Mouse (Mus musculus) hindbrain, embryonic 15.5 days (tissue): ENCODE measurements around the gene Lcmt1. TPM values are rescaled to one million over a fixed set of nuclear protein-coding genes. Genes with fewer than 3 reads are reported as not detected.

Experiments used
- ATAC-seq: fragments of 200-750 bp; cut with Nextera tagmentation; 2 replicates; pipeline ENCODE4 v1.8.0; 2017; ENCODE audit warnings: low read depth, moderate number of reproducible peaks, moderate TSS enrichment; ENCODE audit not compliant: low FRiP score
- H3K27ac ChIP-seq: fragments of 300-500 bp; sonication (generic); replicated peaks from 2 replicates; pipeline ENCODE4 v1.5.1; 2015; ENCODE audit warnings: mild to moderate bottlenecking, inconsistent platforms
- H3K27me3 ChIP-seq: fragments of 300-500 bp; sonication (generic); 2 replicates; pipeline ENCODE4 v1.6.1; 2015; ENCODE audit warnings: control low read depth, inconsistent platforms
- H3K36me3 ChIP-seq: fragments of 300-500 bp; sonication (generic); 2 replicates; pipeline ENCODE4 v1.6.1; 2015; ENCODE audit warnings: control low read depth, inconsistent platforms
- H3K4me1 ChIP-seq: fragments of 300-500 bp; sonication (generic); replicated peaks from 2 replicates; pipeline ENCODE4 v1.6.1; 2015; ENCODE audit warnings: control low read depth, inconsistent platforms
- H3K4me2 ChIP-seq: fragments of 300-500 bp; sonication (generic); 2 replicates; pipeline ENCODE4 v1.6.1; 2015; ENCODE audit warnings: moderate library complexity, mild to moderate bottlenecking, inconsistent platforms
- H3K4me3 ChIP-seq: fragments of 300-500 bp; sonication (generic); 2 replicates; pipeline ENCODE4 v1.5.1; 2015; ENCODE audit warnings: mild to moderate bottlenecking, inconsistent platforms
- H3K9ac ChIP-seq: fragments of 300-500 bp; sonication (generic); 2 replicates; pipeline ENCODE4 v1.6.1; 2015; ENCODE audit warnings: inconsistent platforms
- H3K9me3 ChIP-seq: fragments of 300-500 bp; sonication (generic); 2 replicates; pipeline ENCODE4 v1.6.1; 2016; ENCODE audit warnings: control low read depth, inconsistent platforms
- WGBS: fragments of 180-500 bp; shearing (Covaris S2); methylation state at CpG from one replicate; pipeline ENCODE4 v1.1.7; 2015; 5-methylcytosine and 5-hydroxymethylcytosine counted together
- polyA plus RNA-seq: library from polyadenylated mRNA; unstranded; fragments of >200 nt; fragmentation: Nextera tagmentation; extraction: Ambion mirVana; gene quantifications from 2 replicates; pipeline ENCODE4 v1.2.1, GENCODE M21; 2015

The Lcmt1 gene
- polyA plus RNA-seq, 1 experiment from 2014 or later: 99.8 TPM

DNA sequence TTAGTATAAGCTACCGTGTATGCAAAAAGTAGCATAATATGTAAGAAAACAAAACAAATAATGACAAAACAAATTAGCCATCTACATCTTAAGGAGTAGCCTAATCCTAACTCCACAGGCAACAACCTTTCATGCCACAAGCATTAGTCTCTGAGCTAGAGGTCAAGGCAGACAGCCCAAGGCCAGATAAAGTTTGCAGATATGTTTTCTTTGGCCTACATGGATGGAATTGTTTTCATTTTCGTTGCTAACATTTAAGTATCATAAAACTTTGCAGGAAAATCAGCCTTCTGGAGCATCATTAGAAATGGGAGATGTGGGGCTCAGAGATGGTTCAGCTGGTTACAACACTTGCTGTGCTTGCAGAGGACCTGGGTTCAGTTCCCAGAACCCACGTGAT lies 6.8 kb upstream of the Lcmt1 start:
- no peak overlapping the region for H3K4me3 ChIP-seq
- no peaks in the 10 kb centered on the region for H3K9me3 ChIP-seq
- H3K4me1 ChIP-seq: peaks cover 18% of the 10 kb centered on the region
- H3K4me2 ChIP-seq: no peak overlapping the region
- no peaks in the 10 kb centered on the region for H3K36me3 ChIP-seq
- WGBS: 93% methylated on average over 3 of the region's 3 CpGs
- H3K27me3 ChIP-seq: no peaks in the 10 kb centered on the region
- no peak overlapping the region for H3K27ac ChIP-seq
- no peak for ATAC-seq
- H3K9ac ChIP-seq: no peak overlapping the region

DNA sequence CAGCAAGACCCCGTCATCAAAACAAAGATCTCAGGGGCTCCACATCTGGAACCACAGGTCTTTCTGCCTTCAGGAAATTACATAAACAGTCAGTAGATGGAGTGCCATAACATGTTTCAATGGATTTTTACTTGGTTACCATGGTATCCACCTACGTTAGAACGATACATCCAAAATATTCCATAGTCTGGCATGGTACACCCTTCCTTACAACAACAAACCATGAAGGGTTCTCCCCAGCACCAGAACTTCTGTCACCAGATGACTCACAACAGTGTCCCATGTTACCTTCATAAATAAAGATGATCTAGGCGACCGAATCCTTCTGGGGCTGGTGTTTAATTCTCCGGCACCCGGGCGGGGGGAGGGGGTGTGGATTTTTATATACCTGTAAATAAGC lies 5.6 kb upstream of the Lcmt1 start:
- peaks cover 30% of the 10 kb centered on the region for H3K4me1 ChIP-seq
- no peak overlapping the region for H3K4me2 ChIP-seq
- H3K9ac ChIP-seq: no peak overlapping the region
- H3K9me3 ChIP-seq: no peaks in the 10 kb centered on the region
- H3K27me3 ChIP-seq: no peaks in the 10 kb centered on the region
- WGBS: 93% methylated on average over 8 of the region's 8 CpGs
- no peak for ATAC-seq
- no peaks in the 10 kb centered on the region for H3K36me3 ChIP-seq
- no peak overlapping the region for H3K27ac ChIP-seq
- H3K4me3 ChIP-seq: no peak overlapping the region

DNA sequence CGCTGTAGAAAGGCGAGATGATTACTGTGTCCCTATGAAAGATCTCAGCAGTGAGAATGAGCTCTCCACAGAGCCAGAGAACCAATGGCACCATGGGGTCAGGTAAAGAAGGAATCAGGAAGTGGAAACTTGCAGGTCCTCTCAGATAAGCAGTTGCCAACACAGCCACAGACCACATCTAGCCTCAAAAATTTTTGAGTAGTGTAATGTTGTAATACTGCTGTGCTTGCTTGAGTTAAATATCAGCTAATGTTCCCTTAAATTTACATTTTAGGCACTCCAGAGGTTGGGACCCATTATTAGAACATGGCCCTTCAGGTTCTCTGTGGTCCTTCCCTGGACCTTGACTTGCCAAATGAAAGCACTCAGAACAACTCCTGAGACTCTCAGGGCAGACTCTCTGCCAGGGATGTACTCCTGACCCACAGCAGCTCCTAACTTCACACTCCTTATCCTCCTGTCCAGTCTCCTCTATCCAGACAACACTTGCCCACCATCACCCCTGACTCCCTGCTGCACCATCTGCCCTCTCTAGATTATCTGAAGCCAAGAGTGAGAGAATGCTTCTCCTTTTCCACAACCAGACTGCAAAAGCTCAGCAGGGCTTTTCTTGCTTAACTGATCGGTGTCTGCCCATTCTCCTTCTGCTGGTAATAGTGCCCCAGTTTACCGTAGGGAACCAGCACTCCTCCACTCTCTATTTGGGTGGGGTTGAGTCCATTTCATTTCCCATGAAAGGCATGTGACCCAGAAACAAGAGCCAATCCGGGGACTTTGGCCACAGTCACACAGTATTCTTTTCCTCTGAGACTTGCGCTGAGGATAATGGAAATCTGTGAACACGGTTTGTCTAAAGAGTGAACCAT lies 3.5 kb upstream of the Lcmt1 start:
- no peak overlapping the region for H3K4me2 ChIP-seq
- H3K36me3 ChIP-seq: no peaks in the 10 kb centered on the region
- no peaks in the 10 kb centered on the region for H3K27me3 ChIP-seq
- H3K4me3 ChIP-seq: no peak overlapping the region
- H3K4me1 ChIP-seq: peaks cover 38% of the 10 kb centered on the region
- no peak overlapping the region for H3K9ac ChIP-seq
- ATAC-seq: no peak
- H3K27ac ChIP-seq: no peak overlapping the region
- 77% methylated on average over 7 of the region's 7 CpGs for WGBS
- no peaks in the 10 kb centered on the region for H3K9me3 ChIP-seq

DNA sequence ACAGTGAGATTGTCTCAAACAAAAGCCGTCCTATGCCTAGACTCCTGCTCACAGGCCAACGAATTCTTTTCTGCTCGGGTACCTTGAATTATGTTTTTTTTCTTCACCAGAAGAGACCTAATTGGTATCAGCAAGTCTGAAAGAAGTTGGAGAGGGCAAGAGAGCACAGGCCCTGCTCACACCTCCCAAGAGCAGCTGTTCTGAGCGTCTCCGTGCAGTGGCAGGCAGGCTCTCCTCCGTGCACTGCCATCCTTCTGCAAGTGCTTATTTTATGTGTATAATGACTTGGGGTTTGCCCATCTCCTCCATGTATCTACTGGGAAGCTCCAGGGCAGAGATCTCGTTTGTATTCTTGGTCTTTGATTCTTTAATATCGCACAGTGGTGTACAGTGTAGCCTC lies 2.8 kb upstream of the Lcmt1 start:
- peaks cover 38% of the 10 kb centered on the region for H3K4me1 ChIP-seq

DNA sequence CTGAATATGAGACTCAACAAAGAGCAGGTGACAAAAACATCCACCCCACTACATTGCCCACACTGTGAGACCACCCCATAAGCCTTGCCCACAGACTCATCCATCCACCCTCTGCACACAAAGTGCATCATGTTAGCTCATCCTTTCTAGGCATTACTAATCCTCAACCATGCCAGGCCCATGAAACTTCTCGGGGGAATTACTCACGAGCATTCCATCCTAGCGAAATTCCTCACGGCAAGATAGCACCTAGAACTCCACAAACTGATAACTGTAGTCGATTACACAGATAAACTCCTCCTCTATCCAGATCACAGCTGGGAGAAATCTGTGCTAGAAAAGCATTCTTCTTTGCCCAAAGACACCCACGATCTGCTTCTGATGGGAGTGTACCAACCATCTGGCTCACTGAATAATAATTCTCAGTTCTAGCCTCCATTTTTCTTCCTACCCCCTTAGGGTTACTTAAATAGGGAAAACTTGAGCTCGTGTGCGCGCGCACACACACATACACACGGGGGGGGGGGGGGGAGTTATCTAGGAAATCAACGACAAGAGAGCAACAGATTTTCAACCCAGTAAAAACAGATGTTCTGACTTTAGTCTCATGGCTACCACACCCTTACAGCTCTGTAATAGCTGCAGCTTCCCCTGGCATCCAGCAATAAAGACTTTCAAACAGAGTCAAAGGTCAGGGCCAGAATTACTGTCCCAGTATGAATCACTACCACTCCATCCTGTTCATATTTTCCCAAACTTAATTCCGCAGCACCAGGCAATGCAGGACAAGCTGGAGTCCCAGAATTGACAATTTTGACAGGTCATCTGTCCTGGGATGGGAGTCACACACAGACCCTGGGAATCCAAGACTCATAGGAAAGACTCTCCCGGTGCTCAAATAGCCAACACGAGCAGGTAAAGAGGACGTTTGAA lies 2.1 kb upstream of the Lcmt1 start:
- Histone ChIP-seq H3K27me3 (no peaks in the 10 kb centered on the region), H3K4me2 (peak overlapping the region; percentile 96), H3K9me3 (no peaks in the 10 kb centered on the region), H3K27ac (no peak overlapping the region), H3K4me1 (peaks cover 38% of the 10 kb centered on the region), H3K4me3 (no peak overlapping the region), H3K36me3 (no peaks in the 10 kb centered on the region), H3K9ac (peak overlapping the region; percentile 4; the same call in 1 of the 2 replicates)
- 76% methylated on average over 16 of the region's 16 CpGs for WGBS
- ATAC-seq: no peak

More for the DNA sequence above, 2.8 kb upstream of the Lcmt1 start:
- no peak for ATAC-seq
- Histone ChIP-seq H3K27ac (no peak overlapping the region), H3K9ac (no peak overlapping the region), H3K4me2 (peak overlapping the region; percentile 9; the same call in 1 of the 2 replicates), H3K9me3 (no peaks in the 10 kb centered on the region), H3K4me3 (no peak overlapping the region), H3K36me3 (no peaks in the 10 kb centered on the region), H3K27me3 (no peaks in the 10 kb centered on the region)
- 70% methylated on average over 8 of the region's 8 CpGs for WGBS

DNA sequence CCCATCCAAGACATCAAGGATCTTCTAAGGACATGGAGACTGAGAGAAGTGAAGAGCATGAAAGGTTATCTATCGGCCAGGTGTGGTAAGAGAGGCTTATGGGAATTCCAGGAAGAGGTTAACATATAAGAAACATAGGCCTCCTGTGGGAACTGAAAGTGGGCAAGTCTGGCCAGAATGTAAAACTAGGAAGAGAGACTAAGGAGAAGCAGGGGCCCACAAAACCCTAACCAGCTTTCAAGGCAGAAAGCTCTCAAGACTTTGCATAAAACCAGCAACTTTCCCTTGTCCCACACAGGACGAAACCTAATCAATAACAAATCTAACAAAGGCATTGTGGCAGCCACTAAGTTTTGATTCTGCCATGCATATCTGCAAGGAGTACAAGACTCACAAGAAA lies 1.4 kb upstream of the Lcmt1 start:
- Histone ChIP-seq H3K9ac (no peak overlapping the region), H3K27ac (no peak overlapping the region), H3K4me2 (peak overlapping the region; percentile 96), H3K27me3 (no peaks in the 10 kb centered on the region), H3K4me3 (peak overlapping the region; percentile 87), H3K4me1 (peaks cover 38% of the 10 kb centered on the region), H3K9me3 (no peaks in the 10 kb centered on the region), H3K36me3 (no peaks in the 10 kb centered on the region)
- WGBS: 74% methylated on average over 2 of the region's 2 CpGs
- no peak for ATAC-seq

DNA sequence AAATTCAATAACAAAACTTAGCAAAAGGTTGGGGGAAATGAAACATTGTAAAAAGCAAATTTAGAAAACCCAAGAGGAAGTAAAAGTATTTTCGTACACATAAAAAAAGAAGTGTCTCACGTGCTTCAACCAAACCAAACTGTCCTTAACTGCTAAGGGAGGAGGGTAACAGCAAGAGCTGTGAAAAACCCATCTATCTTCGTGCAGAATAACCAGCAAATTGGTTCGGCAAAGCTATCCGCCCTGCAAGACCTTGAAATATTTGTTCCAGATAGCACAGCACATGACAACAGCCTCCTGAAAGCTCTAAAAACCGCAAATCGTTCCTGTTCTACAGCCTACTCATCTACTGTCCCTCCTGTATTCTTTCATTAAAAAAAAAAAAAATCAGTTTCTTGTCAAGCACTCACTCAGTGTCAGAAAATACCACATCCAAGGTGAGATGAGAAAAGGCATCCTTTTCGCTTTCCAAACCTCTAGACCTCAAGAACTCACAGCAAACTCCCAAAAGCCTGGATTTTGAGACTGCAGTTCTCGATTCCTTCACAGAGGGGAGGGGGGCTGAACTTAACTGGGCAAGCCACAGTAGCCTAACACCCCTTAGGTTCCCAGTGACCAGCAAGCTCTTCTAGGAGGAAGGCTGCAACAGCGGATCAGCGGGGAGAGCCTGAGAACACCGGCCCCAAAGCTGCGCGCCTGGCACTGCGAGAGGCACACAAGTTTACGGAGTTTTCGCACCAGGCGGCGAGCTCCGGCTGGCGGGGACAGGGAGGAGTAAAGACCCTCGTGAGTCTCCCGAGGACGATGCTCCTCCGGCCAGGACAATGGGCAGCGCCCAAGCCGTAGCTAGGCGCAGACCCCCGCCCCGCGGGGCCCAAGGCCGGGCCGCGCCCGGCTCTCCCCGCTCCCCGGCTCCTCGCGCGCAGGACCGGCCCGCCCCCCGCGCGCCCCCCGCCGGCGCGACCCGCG lies 522 bp upstream of the Lcmt1 start:
- H3K27me3 ChIP-seq: no peaks in the 10 kb centered on the region
- peak overlapping the region; percentile 76 for H3K9ac ChIP-seq
- H3K4me3 ChIP-seq: peak overlapping the region; percentile 87
- H3K4me2 ChIP-seq: peak overlapping the region; percentile 96
- no peaks in the 10 kb centered on the region for H3K9me3 ChIP-seq
- WGBS: 2% methylated on average over 42 of the region's 51 CpGs
- ATAC-seq: peak; percentile 76
- H3K27ac ChIP-seq: peak overlapping the region; percentile 86
- H3K4me1 ChIP-seq: peaks cover 38% of the 10 kb centered on the region
- no peaks in the 10 kb centered on the region for H3K36me3 ChIP-seq

DNA sequence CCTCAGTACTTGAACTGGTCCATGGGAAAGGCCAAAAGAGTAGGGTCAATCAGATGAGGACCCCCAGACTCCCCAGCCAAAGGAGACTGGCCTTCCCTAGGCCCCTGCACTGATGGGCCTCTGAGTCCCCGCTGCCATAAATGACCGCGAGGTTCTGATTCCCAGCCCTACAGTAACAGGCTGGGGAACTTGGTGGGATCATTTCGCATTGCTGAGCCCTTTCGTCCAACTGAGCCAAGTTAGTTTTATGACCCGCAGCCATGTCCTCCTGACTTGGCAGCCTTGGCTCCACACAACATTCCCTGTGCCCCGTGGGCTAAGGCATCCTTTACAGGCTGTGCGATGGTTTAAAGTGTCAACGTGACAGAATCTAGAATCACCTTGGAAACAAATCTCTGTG lies 1.1 kb downstream of the Lcmt1 start:
- no peaks in the 10 kb centered on the region for H3K27me3 ChIP-seq
- H3K27ac ChIP-seq: peak overlapping the region; percentile 86; the same call in 1 of the 2 replicates
- no peak for ATAC-seq
- H3K4me1 ChIP-seq: peaks cover 38% of the 10 kb centered on the region
- H3K9me3 ChIP-seq: no peaks in the 10 kb centered on the region
- H3K36me3 ChIP-seq: no peaks in the 10 kb centered on the region
- H3K4me2 ChIP-seq: peak overlapping the region; percentile 96
- H3K4me3 ChIP-seq: peak overlapping the region; percentile 87
- 56% methylated on average over 9 of the region's 9 CpGs for WGBS
- peak overlapping the region; percentile 76; the same call in 1 of the 2 replicates for H3K9ac ChIP-seq

DNA sequence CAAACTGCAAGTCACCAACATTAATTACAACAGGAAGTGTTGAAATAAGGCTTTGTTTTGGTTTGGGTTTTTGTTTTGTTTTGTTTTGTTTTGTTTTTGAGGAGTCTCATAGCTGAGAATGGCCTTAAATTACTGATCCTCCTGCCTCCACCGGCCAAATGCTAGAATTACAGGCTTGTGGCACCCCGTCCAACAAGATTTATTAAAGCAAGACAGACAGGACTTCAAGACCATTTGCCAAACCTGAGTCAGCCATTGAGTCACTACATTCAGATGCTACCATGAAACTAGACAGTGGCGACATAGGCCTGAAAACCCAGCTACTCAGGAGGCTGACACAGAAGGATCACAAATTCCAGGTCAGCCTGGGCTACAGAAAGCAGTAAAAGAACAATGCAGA lies 1.9 kb downstream of the Lcmt1 start:
- Histone ChIP-seq H3K4me1 (peaks cover 33% of the 10 kb centered on the region), H3K27ac (no peak overlapping the region), H3K36me3 (no peaks in the 10 kb centered on the region), H3K27me3 (no peaks in the 10 kb centered on the region), H3K9ac (no peak overlapping the region), H3K9me3 (no peaks in the 10 kb centered on the region), H3K4me3 (no peak overlapping the region), H3K4me2 (no peak overlapping the region)
- no peak for ATAC-seq
- WGBS: 64% methylated on average over 3 of the region's 3 CpGs

DNA sequence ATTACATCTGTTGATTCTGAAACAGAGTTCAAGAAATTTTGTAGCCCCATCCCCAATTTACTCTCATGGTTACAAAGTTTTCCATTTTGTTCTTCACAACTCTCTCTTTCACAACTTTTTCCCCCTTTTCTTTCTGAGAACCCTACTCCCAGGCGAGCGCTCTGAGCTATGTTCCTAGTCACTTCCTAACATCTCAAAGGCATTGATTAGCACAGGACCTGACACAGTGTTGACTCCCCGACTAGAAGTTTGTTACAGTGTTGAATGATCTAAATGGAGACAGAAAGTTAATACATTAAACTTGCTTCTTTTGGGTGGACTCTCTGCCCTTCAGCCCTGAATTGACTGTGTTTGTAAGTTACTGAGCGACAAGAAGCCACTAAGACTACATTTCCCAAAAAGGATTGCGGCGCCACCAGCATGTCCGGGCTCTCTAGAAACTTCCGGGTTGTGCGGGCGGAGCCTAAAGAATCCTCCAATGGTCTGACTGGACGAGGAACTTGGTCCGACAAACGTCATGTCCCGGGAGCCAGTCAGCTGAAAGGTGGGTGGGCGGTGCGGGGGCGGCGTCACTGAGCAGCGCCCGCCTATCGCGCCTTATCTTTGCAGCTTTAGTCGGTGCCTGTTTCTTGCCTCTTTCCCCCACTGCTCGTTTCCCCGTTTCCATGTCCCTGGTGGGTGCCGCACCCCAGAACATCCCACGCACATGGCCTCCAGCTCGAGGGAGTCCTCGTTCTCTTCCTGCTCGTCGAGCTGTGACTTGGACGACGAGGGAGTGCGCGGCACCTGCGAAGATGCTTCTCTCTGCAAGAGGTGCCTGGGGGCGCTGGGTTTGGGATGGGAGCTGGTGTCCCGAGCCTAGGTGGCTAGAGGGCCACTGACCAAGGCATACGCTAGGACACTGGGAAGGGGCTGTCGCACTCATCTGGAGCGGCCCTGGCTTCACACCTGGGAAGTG lies 8.1 kb downstream of the Lcmt1 start:
- Histone ChIP-seq H3K27me3 (no peaks in the 10 kb centered on the region), H3K9ac (peak overlapping the region; percentile 82), H3K27ac (peak overlapping the region; percentile 81), H3K4me1 (peaks cover 22% of the 10 kb centered on the region), H3K36me3 (no peaks in the 10 kb centered on the region), H3K4me3 (peak overlapping the region; percentile 90), H3K4me2 (peak overlapping the region; percentile 75), H3K9me3 (no peaks in the 10 kb centered on the region)
- ATAC-seq: peak; percentile 99
- WGBS: 3% methylated on average over 41 of the region's 41 CpGs
